Mouse (Mus musculus): ENCODE results near the gene AI481877.
A peak's percentile ranks its signal among the peaks of the same experiment; 100 is the strongest.

The AI481877 gene

GRCm38 (mm10) chr4:59035786-59036350, 102.9 kb downstream of the AI481877 start:
- no peak for DNase-seq (ENCODE audit: extremely low spot score, low spot score)

- DNase-seq (ENCODE audit: extremely low spot score, low spot score) = peak; percentile 76
Observed at GRCm38 (mm10) chr4:59034918-59035785, 103.6 kb downstream of the AI481877 start, which contains the start of gene Gng10. Gene Gng10 (plus strand): TSS chr4:59035088.

DNA sequence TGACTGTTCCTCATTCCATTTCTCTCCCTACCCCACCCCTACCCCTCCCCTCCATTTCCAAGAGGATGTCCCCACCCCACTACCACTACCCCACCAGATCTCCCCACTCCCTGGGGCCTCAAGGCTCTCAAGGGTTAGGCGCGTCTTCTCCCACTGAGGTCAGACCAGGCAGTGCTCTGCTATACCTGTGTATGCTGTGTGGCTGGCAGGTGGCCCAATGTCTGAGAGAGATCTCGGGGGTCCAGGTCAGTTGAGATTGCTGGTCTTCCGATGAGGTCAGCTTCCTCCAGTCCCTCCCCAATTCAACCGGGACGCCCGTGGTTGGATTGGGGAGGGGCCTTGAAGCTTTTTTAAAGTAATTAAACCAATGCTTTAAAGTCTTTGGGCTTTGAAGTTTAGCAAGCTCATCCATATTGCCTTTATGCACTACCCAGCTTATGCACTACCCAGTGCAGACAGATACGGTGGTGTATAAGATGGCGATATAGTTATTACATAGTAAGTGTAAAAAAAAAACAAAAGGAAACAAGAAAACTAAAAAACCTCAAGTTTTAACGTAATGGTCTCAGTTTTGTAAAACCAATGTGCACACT, 104.4 kb downstream of the AI481877 start:
- DNase-seq (ENCODE audit: extremely low spot score, low spot score) = no peak

GRCm38 (mm10) chr4:59016922-59017321, 121.9 kb downstream of the AI481877 start:
- DNase-seq (ENCODE audit: extremely low spot score, low spot score) = no peak

DNA sequence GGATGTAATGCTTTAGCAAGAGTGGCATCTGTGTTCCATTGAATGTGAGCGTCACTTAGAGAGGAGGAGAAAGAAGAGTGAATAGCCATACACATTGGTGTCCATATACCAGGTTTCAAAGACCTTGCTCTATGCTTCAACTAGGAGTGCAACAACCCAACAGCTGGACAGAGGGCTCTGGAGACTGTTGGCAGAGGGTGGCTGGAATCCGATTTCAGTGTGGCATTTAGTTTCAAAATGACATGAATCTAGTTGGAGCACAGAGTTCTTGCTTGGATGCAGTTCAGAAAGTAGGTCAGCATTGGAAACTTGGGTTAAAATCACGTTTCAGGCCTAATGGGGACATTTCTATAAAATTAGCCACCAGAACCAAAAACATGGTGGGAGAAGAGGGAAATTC, 123.6 kb downstream of the AI481877 start:
- DNase-seq (ENCODE audit: extremely low spot score, low spot score) = no peak

GRCm38 (mm10) chr4:59011446-59011845, 127.3 kb downstream of the AI481877 start:
- DNase-seq (ENCODE audit: extremely low spot score, low spot score) = no peak

DNA sequence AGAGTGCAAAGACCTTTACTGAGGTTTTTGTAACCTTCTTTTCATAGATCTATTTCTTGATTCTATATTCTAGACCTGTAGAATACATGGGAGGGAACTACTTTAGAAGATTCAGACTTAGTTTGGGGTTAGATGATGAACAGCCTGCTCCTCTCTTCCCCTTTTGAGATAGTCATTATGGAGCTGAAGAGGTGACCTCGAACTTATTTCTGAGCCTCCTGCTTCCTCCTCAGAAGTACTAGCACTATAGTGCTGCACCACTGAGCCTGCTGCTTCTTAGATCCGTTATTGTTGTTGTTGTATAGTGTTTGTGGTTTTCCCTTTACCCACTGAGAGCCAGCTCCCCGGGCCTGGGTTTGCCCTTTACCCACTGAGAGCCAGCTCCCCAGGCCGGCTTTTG, 129.1 kb downstream of the AI481877 start:
- no peak for DNase-seq (ENCODE audit: extremely low spot score, low spot score)

GRCm38 (mm10) chr4:59009186-59009585, 129.6 kb downstream of the AI481877 start:
- no peak for DNase-seq (ENCODE audit: extremely low spot score, low spot score)

- DNase-seq (ENCODE audit: extremely low spot score, low spot score) = no peak
Observed at GRCm38 (mm10) chr4:59007974-59008373, 130.8 kb downstream of the AI481877 start.

DNA sequence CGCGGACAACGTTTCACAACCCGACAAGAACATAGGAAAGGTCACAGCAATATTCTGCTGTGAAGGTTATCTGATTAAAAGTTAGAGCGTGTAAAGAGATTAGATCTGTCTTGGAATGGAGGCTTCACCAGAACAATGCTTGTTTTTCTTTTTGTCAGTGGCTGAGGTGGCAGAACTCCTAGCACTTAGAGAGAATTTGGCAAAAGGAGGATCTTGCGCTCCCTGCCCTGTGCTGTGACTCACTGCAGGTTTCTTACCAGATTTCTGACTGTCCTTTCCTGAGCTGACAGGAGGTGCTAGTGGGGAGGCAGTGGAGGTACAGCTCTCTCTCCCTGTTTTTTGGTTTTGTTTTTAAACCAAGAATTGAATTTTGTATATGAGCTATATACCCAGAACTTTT, 131.8 kb downstream of the AI481877 start:
- DNase-seq (ENCODE audit: extremely low spot score, low spot score) = no peak

GRCm38 (mm10) chr4:59006211-59006610, 132.6 kb downstream of the AI481877 start:
- peak; percentile 35 for DNase-seq (ENCODE audit: extremely low spot score, low spot score)

- no peak for DNase-seq (ENCODE audit: extremely low spot score, low spot score)
Observed at GRCm38 (mm10) chr4:59003806-59004200, 135.0 kb downstream of the AI481877 start.

DNA sequence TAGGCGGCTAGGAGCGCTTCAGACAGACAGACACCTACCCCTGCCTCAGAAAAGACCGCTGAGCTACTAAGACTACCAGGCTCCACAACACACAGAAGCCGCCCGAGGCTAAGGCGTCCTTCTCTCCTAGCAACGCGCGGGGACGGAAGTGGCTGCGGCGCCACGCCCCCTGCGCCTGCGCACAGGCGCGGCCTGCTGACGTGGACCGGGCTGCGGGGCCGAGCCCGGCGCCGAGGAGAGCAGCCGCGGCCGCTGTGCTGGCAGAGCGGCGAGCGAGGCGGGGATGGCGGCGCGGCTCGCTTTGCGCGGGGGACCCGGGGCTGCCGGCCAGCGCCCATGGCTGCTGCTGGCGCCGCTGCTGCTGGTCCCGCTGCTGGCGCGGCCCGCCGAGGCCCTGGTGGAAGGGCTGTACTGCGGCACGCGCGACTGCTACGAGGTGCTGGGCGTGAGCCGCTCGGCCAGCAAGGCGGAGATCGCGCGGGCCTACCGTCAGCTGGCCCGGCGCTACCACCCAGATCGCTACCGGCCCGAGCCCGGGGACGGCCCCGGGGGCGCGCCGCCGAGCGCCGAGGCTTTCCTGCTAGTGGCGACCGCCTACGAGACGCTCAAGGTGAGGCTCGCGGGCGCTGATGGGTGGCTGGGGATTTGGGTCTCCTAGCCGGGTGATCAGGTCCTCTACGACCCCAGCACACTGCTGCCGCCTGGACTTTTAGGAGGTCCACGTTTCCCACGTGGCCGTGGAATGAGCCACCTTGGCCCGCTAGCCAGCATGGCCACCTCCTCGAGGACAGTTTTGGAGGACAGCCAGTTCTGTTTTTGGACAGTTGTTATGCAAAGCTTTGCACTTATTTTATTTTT, 135.6 kb downstream of the AI481877 start, which contains the start of gene Gm20503:
Gm20503 (plus strand) TSS at position 263 of the 858 bp plus-strand sequence.
- DNase-seq (ENCODE audit: extremely low spot score, low spot score) = peak; percentile 92

DNA sequence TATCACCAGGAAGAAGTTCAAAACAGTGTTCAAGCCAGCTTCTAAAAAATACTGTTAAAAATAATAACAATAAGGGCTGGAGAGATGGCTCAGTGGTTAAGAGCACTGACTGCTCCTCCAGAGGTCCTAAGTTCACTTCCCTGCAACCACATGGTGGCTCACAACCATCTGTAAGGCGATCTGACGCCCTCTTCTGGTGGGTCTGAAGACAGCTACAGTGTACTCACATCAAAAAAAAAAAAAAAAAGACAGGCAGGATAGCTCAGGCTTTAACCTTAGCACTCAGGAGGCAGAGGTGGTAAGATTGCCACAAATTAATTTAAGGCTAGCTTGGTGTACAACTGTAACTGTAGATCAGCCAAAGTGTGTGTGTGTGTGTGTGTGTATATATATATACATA, 138.2 kb downstream of the AI481877 start:
- DNase-seq (ENCODE audit: extremely low spot score, low spot score) = no peak

DNA sequence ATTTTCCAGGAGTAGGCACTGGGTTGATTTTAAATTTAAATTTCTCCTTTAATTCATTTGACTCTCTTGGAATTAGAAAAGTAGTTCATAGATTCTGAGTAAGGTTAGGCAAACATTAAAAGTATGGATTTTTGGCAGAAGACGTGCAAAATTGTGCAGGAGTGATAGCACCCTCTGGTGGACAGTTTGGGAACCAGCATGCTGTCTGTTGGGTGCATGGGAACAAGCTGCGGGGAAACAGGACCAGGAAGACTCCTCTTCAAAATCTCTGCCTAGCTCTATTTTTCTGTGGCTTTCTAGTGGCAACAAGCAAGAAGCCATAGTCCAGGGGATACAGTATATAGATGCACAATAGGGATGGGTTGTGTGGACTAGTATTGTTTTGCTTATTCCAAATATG, 139.1 kb downstream of the AI481877 start:
- DNase-seq (ENCODE audit: extremely low spot score, low spot score) = peak; percentile 66

GRCm38 (mm10) chr4:58998688-58999087, 140.1 kb downstream of the AI481877 start:
- no peak for DNase-seq (ENCODE audit: extremely low spot score, low spot score)

DNA sequence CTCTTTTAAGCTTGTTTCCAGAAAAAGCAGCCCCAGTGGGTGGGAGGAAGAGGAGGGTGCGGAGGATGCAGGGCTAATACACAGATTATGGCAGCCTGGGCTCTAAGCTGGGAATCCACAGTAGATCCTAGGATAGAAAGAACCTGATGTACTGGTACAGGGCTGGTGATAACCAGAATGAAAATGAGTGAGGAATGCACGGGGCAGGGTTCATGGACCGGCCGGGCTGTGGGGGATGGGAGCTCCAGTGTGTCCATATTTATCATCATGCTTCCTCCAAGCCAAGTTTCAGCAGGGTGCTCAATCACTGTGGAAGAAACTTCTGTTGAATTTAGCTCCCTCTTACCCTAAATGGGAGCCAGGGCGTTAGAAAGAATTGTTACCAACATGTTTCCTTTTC, 141.7 kb downstream of the AI481877 start:
- no peak for DNase-seq (ENCODE audit: extremely low spot score, low spot score)

GRCm38 (mm10) chr4:58995251-58995693, 143.5 kb downstream of the AI481877 start:
- DNase-seq (ENCODE audit: extremely low spot score, low spot score) = no peak

GRCm38 (mm10) chr4:58994762-58995161, 144.0 kb downstream of the AI481877 start, which contains the start of gene Dnajc25:
Gene Dnajc25 (plus strand): TSS chr4:58995062.
- no peak for DNase-seq (ENCODE audit: extremely low spot score, low spot score)
